ENCODE assay signal across 8 mouse cellular contexts in genomic region chr6:88901947-88902820, GRCm38 (mm10). TPM values are rescaled to one million over a fixed set of nuclear protein-coding genes. Genes with fewer than 3 reads are reported as not detected.
A peak's percentile ranks its signal among the peaks of the same experiment; 100 is the strongest.
DNase-seq lines count a peak whose midpoint lies in the region; ATAC-seq and TF ChIP-seq lines count a peak whose summit lies in the region.

Gene Tpra1 (plus strand): TSS chr6:88902251.

- TF ChIP-seq POLR2A in CH12.LX (IDR thresholded peaks at IDR 0.05; ENCODE audit: low read depth, low read length) = peak; percentile 27
- TF ChIP-seq POLR2A in testis, adult 2 months (IDR thresholded peaks at IDR 0.05; ENCODE audit: control insufficient read depth, low read depth, low read length) = no peak; the same call in 1 of the 2 replicates

- peak within 1 kb of the TSS; percentile 78 for H3K9ac ChIP-seq in CH12.LX (ENCODE audit: insufficient read depth, low read depth)
- H3K9ac ChIP-seq in forebrain, embryonic 12.5 days = peak within 1 kb of the TSS; percentile 87
- peak within 1 kb of the TSS; percentile 78 for H3K9ac ChIP-seq in heart, postnatal 0 days (replicated peaks; ENCODE audit: low read depth, low read length)
- peak within 1 kb of the TSS; percentile 96 for H3K9ac ChIP-seq in liver, embryonic 16.5 days (ENCODE audit: low read depth, low read length)
- H3K9ac ChIP-seq in neural tube, embryonic 13.5 days = peak within 1 kb of the TSS; percentile 88

- in situ Hi-C loops in CH12.LX (cut with MboI; ENCODE audit: low pct_ligation_motif_present, low pct_unique_long_range_greater_than_20kb, low sequenced_read_pairs) = no loop called here

- H3K36me3 ChIP-seq in CH12.LX (replicated peaks in 1 of 2; ENCODE audit: control insufficient read depth in 1 of 2, insufficient read depth in 1 of 2, low read length in 1 of 2) = peaks cover 0 to 20% of the 10 kb centered on the region in 2 experiments
- peaks cover 1% of the 10 kb centered on the region; the same call in 1 of the 2 replicates for H3K36me3 ChIP-seq in forebrain, embryonic 12.5 days (replicated peaks)
- 0 out of 2 replicates have a peak, but pooled peaks cover under 1% of the 10 kb centered on the region for H3K36me3 ChIP-seq in heart, postnatal 0 days (replicated peaks; ENCODE audit: control insufficient read depth, insufficient read depth, low read length)
- no peaks in the 10 kb centered on the region for H3K36me3 ChIP-seq in liver, embryonic 16.5 days (ENCODE audit: control insufficient read depth, insufficient read depth)
- no peaks in the 10 kb centered on the region for H3K36me3 ChIP-seq in neural tube, embryonic 13.5 days
- H3K36me3 ChIP-seq in testis, adult 2 months (ENCODE audit: control insufficient read depth, insufficient read depth, low read length) = no peaks in the 10 kb centered on the region

- dilution Hi-C loops in CH12.LX (cut with MboI; ENCODE audit: extremely low pct_ligation_motif_present, extremely low pct_unique_long_range_greater_than_20kb, low sequenced_read_pairs) = no loop called here

- H3K4me2 ChIP-seq in CH12.LX (ENCODE audit: insufficient read depth, low read depth, poor library complexity, severe bottlenecking) = peak within 1 kb of the TSS; percentile 65
- peak within 1 kb of the TSS; percentile 88 for H3K4me2 ChIP-seq in forebrain, embryonic 12.5 days
- peak within 1 kb of the TSS; percentile 99 for H3K4me2 ChIP-seq in heart, postnatal 0 days (ENCODE audit: low read depth, low read length)
- peak within 1 kb of the TSS; percentile 86 for H3K4me2 ChIP-seq in liver, embryonic 16.5 days (ENCODE audit: low read depth, low read length)
- peak within 1 kb of the TSS; percentile 99 for H3K4me2 ChIP-seq in neural tube, embryonic 13.5 days

- H3K9me3 ChIP-seq in CH12.LX (replicated peaks; ENCODE audit: low read length) = no peaks in the 10 kb centered on the region
- no peaks in the 10 kb centered on the region for H3K9me3 ChIP-seq in forebrain, embryonic 12.5 days
- no peaks in the 10 kb centered on the region for H3K9me3 ChIP-seq in heart, postnatal 0 days (replicated peaks; ENCODE audit: control insufficient read depth, low read length)
- H3K9me3 ChIP-seq in liver, embryonic 16.5 days (replicated peaks; ENCODE audit: control insufficient read depth, low read length) = no peaks in the 10 kb centered on the region
- no peaks in the 10 kb centered on the region for H3K9me3 ChIP-seq in neural tube, embryonic 13.5 days

- H3K4me3 ChIP-seq in CH12.LX (replicated peaks in 1 of 3; ENCODE audit: low read depth in 2 of 3, low read length in 2 of 3, poor library complexity in 1 of 3) = peak within 1 kb of the TSS; percentile 74 to 92 (median 78)
- H3K4me3 ChIP-seq in forebrain, embryonic 12.5 days (replicated peaks) = peak within 1 kb of the TSS; percentile 77
- H3K4me3 ChIP-seq in heart, postnatal 0 days (ENCODE audit: low read depth, low read length) = peak within 1 kb of the TSS; percentile 73
- peak within 1 kb of the TSS; percentile 87 for H3K4me3 ChIP-seq in liver, embryonic 16.5 days (ENCODE audit: low read depth, low read length)
- peak within 1 kb of the TSS; percentile 76 for H3K4me3 ChIP-seq in neural tube, embryonic 13.5 days
- peak within 1 kb of the TSS; percentile 97 for H3K4me3 ChIP-seq in testis, adult 2 months (ENCODE audit: control insufficient read depth, low read depth, low read length)

- under 1% methylated on average over 66 of the region's 66 CpGs for WGBS in forebrain, embryonic 12.5 days
- 1% methylated on average over 66 of the region's 66 CpGs for WGBS in heart, postnatal 0 days
- under 1% methylated on average over 66 of the region's 66 CpGs for WGBS in liver, embryonic 16.5 days (ENCODE audit: insufficient replicate concordance)
- WGBS in neural tube, embryonic 13.5 days = under 1% methylated on average over 66 of the region's 66 CpGs

- peaks cover 0 to 45% of the 10 kb centered on the region in 2 experiments for H3K4me1 ChIP-seq in CH12.LX (ENCODE audit: control insufficient read depth in 1 of 2, insufficient read depth in 2 of 2)
- peaks cover 37% of the 10 kb centered on the region for H3K4me1 ChIP-seq in forebrain, embryonic 12.5 days
- peaks cover 44% of the 10 kb centered on the region for H3K4me1 ChIP-seq in heart, postnatal 0 days (ENCODE audit: control insufficient read depth, insufficient read depth)
- peaks cover 63% of the 10 kb centered on the region for H3K4me1 ChIP-seq in liver, embryonic 16.5 days (ENCODE audit: control insufficient read depth, low read depth, low read length)
- peaks cover 54% of the 10 kb centered on the region for H3K4me1 ChIP-seq in neural tube, embryonic 13.5 days (replicated peaks)
- peaks cover 27% of the 10 kb centered on the region for H3K4me1 ChIP-seq in testis, adult 2 months (ENCODE audit: control insufficient read depth, insufficient read depth, low read length)

- DNase-seq in CH12.LX (ENCODE audit: extremely low read depth) = peak; percentile 97
- peak; percentile 94 for DNase-seq in c-Kit-positive CD71-positive TER-119-negative erythroid progenitor cells, embryonic 14.5 days (ENCODE audit: low read depth)
- peak; percentile 97 for DNase-seq in heart, postnatal 0 days (ENCODE audit: low spot score)
- peak; percentile 95 to 98 for DNase-seq in kidney, postnatal 4 days

- peak; percentile 83 for ATAC-seq in forebrain, embryonic 12.5 days (ENCODE audit: low FRiP score)
- ATAC-seq in heart, postnatal 0 days (ENCODE audit: insufficient read depth, low read depth) = peak; percentile 87
- ATAC-seq in liver, embryonic 16.5 days (ENCODE audit: low read depth) = peak; percentile 86
- peak; percentile 90 for ATAC-seq in neural tube, embryonic 13.5 days (ENCODE audit: low read depth)

- TF ChIP-seq CTCF in CH12.LX (conservative IDR thresholded peaks at IDR 0.05 in 1 of 2, IDR thresholded peaks at IDR 0.05 in 1 of 2; ENCODE audit: low read depth in 2 of 2, low read length in 2 of 2) = no peak
- TF ChIP-seq CTCF in heart, postnatal 0 days (IDR thresholded peaks at IDR 0.05; ENCODE audit: low read depth) = no peak
- no peak for TF ChIP-seq CTCF in testis, adult 2 months (IDR thresholded peaks at IDR 0.05; ENCODE audit: control insufficient read depth, insufficient read depth, insufficient replicate concordance, low read depth, low read length)

- H3K79me2 ChIP-seq in CH12.LX (replicated peaks; ENCODE audit: control insufficient read depth, extremely low read depth, insufficient read depth, poor library complexity, severe bottlenecking) = peaks cover 10% of the 10 kb centered on the region

- TF ChIP-seq EP300 in CH12.LX (IDR thresholded peaks at IDR 0.05; ENCODE audit: low read length) = no peak
- TF ChIP-seq EP300 in heart, postnatal 0 days (IDR thresholded peaks at IDR 0.05; ENCODE audit: low read depth) = peak; percentile 48; the same call in 1 of the 2 replicates

- no peaks in the 10 kb centered on the region for H3K27me3 ChIP-seq in CH12.LX (replicated peaks)
- no peaks in the 10 kb centered on the region for H3K27me3 ChIP-seq in forebrain, embryonic 12.5 days
- no peaks in the 10 kb centered on the region for H3K27me3 ChIP-seq in heart, postnatal 0 days (ENCODE audit: control insufficient read depth, insufficient read depth, low read length)
- H3K27me3 ChIP-seq in liver, embryonic 16.5 days (ENCODE audit: control insufficient read depth, insufficient read depth, low read depth, low read length) = no peaks in the 10 kb centered on the region
- no peaks in the 10 kb centered on the region for H3K27me3 ChIP-seq in neural tube, embryonic 13.5 days
- no peaks in the 10 kb centered on the region for H3K27me3 ChIP-seq in testis, adult 2 months (ENCODE audit: control insufficient read depth, insufficient read depth, low read length)

- peak within 1 kb of the TSS; percentile 67 for H3K27ac ChIP-seq in CH12.LX (ENCODE audit: insufficient read depth, low read depth)
- H3K27ac ChIP-seq in forebrain, embryonic 12.5 days = peak within 1 kb of the TSS; percentile 86
- H3K27ac ChIP-seq in heart, postnatal 0 days (ENCODE audit: low read depth) = peak within 1 kb of the TSS; percentile 95
- peak within 1 kb of the TSS; percentile 97 for H3K27ac ChIP-seq in liver, embryonic 16.5 days (ENCODE audit: low read length)
- peak within 1 kb of the TSS; percentile 89 for H3K27ac ChIP-seq in neural tube, embryonic 13.5 days (replicated peaks)
- H3K27ac ChIP-seq in testis, adult 2 months (ENCODE audit: control insufficient read depth, insufficient read depth, low read depth, low read length) = peak within 1 kb of the TSS; percentile 88

- TF ChIP-seq RAD21 in CH12.LX (IDR thresholded peaks at IDR 0.05; ENCODE audit: low read depth, low read length) = no peak

TF ChIP-seq in CH12.LX, 34 proteins besides CTCF, POLR2A, EP300 and RAD21 (continues in another document):
- TF ChIP-seq ELF1 (IDR thresholded peaks at IDR 0.05; ENCODE audit: low read depth, low read length) = no peak
- TF ChIP-seq NRF1 (IDR thresholded peaks at IDR 0.05; ENCODE audit: low read depth, low read length) = peak; percentile 57
- TF ChIP-seq RCOR1 (conservative IDR thresholded peaks at IDR 0.05; ENCODE audit: low read depth, low read length) = no peak
- TF ChIP-seq MAZ (IDR thresholded peaks at IDR 0.05; ENCODE audit: low read depth, low read length) = peak; percentile 80; the same call in 1 of the 2 replicates
- TF ChIP-seq IRF4 (IDR thresholded peaks at IDR 0.05; ENCODE audit: low read depth, low read length) = no peak
- TF ChIP-seq SMC3 (IDR thresholded peaks at IDR 0.05; ENCODE audit: low read depth, low read length) = no peak
- TF ChIP-seq NELFE (IDR thresholded peaks at IDR 0.05; ENCODE audit: low read depth, low read length) = peak; percentile 44; the same call in 1 of the 2 replicates
- TF ChIP-seq ZNF384 (IDR thresholded peaks at IDR 0.05; ENCODE audit: low read depth, low read length) = peak; percentile 70
- TF ChIP-seq USF2 (conservative IDR thresholded peaks at IDR 0.05; ENCODE audit: low read depth, low read length) = no peak
- no peak for TF ChIP-seq ETS1 (conservative IDR thresholded peaks at IDR 0.05; ENCODE audit: low read depth, low read length)
- no peak; the same call in 1 of the 2 replicates for TF ChIP-seq CHD1 (IDR thresholded peaks at IDR 0.05; ENCODE audit: low read depth, low read length)
- TF ChIP-seq MXI1 (IDR thresholded peaks at IDR 0.05; ENCODE audit: low read depth, low read length) = 0 out of 2 replicates have a peak, but pooled peaks have one; percentile 37
- no peak for TF ChIP-seq ZC3H11A (IDR thresholded peaks at IDR 0.05; ENCODE audit: low read depth, low read length)

RNA-seq across cellular contexts. Expression of gene Tpra1, which starts in this region (rescaled TPM):
- total RNA-seq in CH12.LX (2012; rRNA removed) (13.3 and 16.0 TPM in 2 replicates), CH12.LX (2014; rRNA removed) (9.3 and 12.2 TPM in 2 replicates)
- polyA plus RNA-seq in CH12.LX (2012; ENCODE audit: insufficient read length, low read depth) = 13.5 and 15.6 TPM in 2 replicates
- 49.9 and 60.6 TPM in 2 replicates for polyA plus RNA-seq in forebrain, embryonic 12.5 days (2016; fragmentation: Nextera tagmentation; extraction: Ambion mirVana)
- total RNA-seq in heart, postnatal 0 days (2014; rRNA removed; ENCODE audit: low replicate concordance) = 45.9 and 131 TPM in 2 replicates
- polyA plus RNA-seq in heart, postnatal 0 days (2015; fragmentation: Nextera tagmentation; extraction: Ambion mirVana) = 39.1 and 46.9 TPM in 2 replicates
- 56.9 and 60.3 TPM in 2 replicates for polyA plus RNA-seq in liver, embryonic 16.5 days (2015; fragmentation: Nextera tagmentation; extraction: Ambion mirVana)
- polyA plus RNA-seq in neural tube, embryonic 13.5 days (2015; fragmentation: Nextera tagmentation; extraction: Ambion mirVana) = 75.6 and 76.1 TPM in 2 replicates
- polyA plus RNA-seq in testis, adult 2 months (2012; rRNA removed) = 16.4 and 17.1 TPM in 2 replicates

Comparison
In these comparisons a context has a peak if more than half of its experiments do, and no peak if none do; other contexts are left out.
1. Peak in every context shown above with its lines: DNase-seq, ATAC-seq, H3K4me3 ChIP-seq and H3K27ac ChIP-seq.